Mouse (Mus musculus) c-Kit-positive CD71-negative TER-119-negative erythroid progenitor cells, embryonic 14.5 days (primary cell): ENCODE results near the gene Adgrf3.

ENCODE experiments used
- DNase-seq: peaks from one replicate; pipeline ENCODE4 v3.0.0-alpha.2; 2013; ENCODE audit warnings: low read depth

The Adgrf3 gene

GRCm38 (mm10) chr5:30148133-30148920 is 57.2 kb downstream of the Adgrf3 start:
- no peak for DNase-seq

GRCm38 (mm10) chr5:30146526-30146925 is 59.0 kb downstream of the Adgrf3 start:
- no peak for DNase-seq
